Mouse (Mus musculus): Measurements from ENCODE around the gene Tex50.
"Not testable (repeated sequence)": the region's sequence is repeated elsewhere in the genome, so short reads cannot be mapped to it uniquely, and the experiment has no call there.

Tex50 gene

GRCm38 (mm10) chr1:161159214-161159613, at the start of gene Tex50:
Gene Tex50, minus strand, starts transcription at chr1:161159314.
- no peak for DNase-seq (ENCODE audit: low read depth)

GRCm38 (mm10) chr1:161199856-161200255, 40.7 kb upstream of the Tex50 start:
- no peak for DNase-seq (ENCODE audit: low read depth)

- DNase-seq (ENCODE audit: low read depth), result not testable (repeated sequence)
Measured at GRCm38 (mm10) chr1:161196364-161196763, 37.2 kb upstream of the Tex50 start.

GRCm38 (mm10) chr1:161195541-161196351, 36.6 kb upstream of the Tex50 start:
- peak; percentile 78 for DNase-seq (ENCODE audit: low read depth)

GRCm38 (mm10) chr1:161190253-161190910, 31.3 kb upstream of the Tex50 start:
- DNase-seq (ENCODE audit: low read depth), result no peak

GRCm38 (mm10) chr1:161185431-161185830, 26.3 kb upstream of the Tex50 start:
- DNase-seq (ENCODE audit: low read depth), result no peak

GRCm38 (mm10) chr1:161183677-161184076, 24.6 kb upstream of the Tex50 start:
- peak; percentile 11 for DNase-seq (ENCODE audit: low read depth)

GRCm38 (mm10) chr1:161182386-161182785, 23.3 kb upstream of the Tex50 start:
- no peak for DNase-seq (ENCODE audit: low read depth)

- peak; percentile 87 for DNase-seq (ENCODE audit: low read depth)
Measured at GRCm38 (mm10) chr1:161180674-161181073, 21.6 kb upstream of the Tex50 start.

- peak; percentile 76 for DNase-seq (ENCODE audit: low read depth)
Measured at GRCm38 (mm10) chr1:161170651-161171050, 11.5 kb upstream of the Tex50 start.

- DNase-seq (ENCODE audit: low read depth), result no peak
Measured at GRCm38 (mm10) chr1:161160266-161160665, 1.2 kb upstream of the Tex50 start.

- DNase-seq (ENCODE audit: low read depth), result peak; percentile 28
Measured at GRCm38 (mm10) chr1:161156546-161156945, 2.6 kb downstream of the Tex50 start.

GRCm38 (mm10) chr1:161151098-161151497, 8.0 kb downstream of the Tex50 start:
- no peak for DNase-seq (ENCODE audit: low read depth)

- DNase-seq (ENCODE audit: low read depth), result no peak
Measured at GRCm38 (mm10) chr1:161147888-161148287, 11.2 kb downstream of the Tex50 start.

- not testable (repeated sequence) for DNase-seq (ENCODE audit: low read depth)
Measured at GRCm38 (mm10) chr1:161145611-161146010, 13.5 kb downstream of the Tex50 start.

GRCm38 (mm10) chr1:161143216-161143615, 15.9 kb downstream of the Tex50 start:
- DNase-seq (ENCODE audit: low read depth), result no peak

- peak; percentile 41 for DNase-seq (ENCODE audit: low read depth)
Measured at GRCm38 (mm10) chr1:161142531-161143159, 16.5 kb downstream of the Tex50 start, which contains the start of gene Ankrd45. Gene Ankrd45, plus strand, starts transcription at chr1:161142691.

GRCm38 (mm10) chr1:161140026-161140762, 18.9 kb downstream of the Tex50 start:
- peak; percentile 35 for DNase-seq (ENCODE audit: low read depth)

GRCm38 (mm10) chr1:161139496-161139895, 19.6 kb downstream of the Tex50 start:
- DNase-seq (ENCODE audit: low read depth), result peak; percentile 11

GRCm38 (mm10) chr1:161130726-161131664, 28.1 kb downstream of the Tex50 start, which contains the start of gene Klhl20:
Gene Klhl20, minus strand, starts transcription at chr1:161131511.
- DNase-seq (ENCODE audit: low read depth), result peak; percentile 99

GRCm38 (mm10) chr1:161126461-161126860, 32.7 kb downstream of the Tex50 start:
- no peak for DNase-seq (ENCODE audit: low read depth)

Measured in induced T-regulatory cell, adult 2 months (primary cell).